Mouse (Mus musculus): ENCODE measurements at regions not wholly inside any gene's neighbourhood (a gene's known extent, or its start where the extent isn't known, plus 50 kb on each side); places are given as distances from the start of the nearest gene placed in this dataset.
"Not testable (repeated sequence)": the region's sequence is repeated elsewhere in the genome, so short reads cannot be mapped to it uniquely, and the experiment has no call there.

DNA sequence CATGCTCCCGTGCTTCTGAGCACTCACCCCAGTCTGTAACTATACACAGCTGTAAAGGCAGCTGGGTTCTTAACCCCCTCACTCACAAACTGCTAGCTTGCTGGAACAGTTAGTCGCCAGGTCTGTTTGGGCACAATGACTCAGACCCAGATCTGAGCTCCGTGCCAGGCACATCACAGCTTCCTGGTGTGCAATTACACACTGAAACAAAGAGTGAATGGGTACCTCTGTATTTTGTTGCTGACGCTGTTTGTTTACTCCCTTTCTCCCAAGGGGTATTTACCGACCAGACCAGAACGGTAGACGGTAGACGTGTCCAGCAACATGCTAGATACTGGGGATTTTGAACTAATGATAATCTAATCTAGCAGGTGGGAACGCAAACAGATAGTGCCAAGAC lies 99.3 kb downstream of the Sox4 start:
- no peak overlapping the region for H3K9ac ChIP-seq (ENCODE audit: low read length)
- no peak overlapping the region for H3K27ac ChIP-seq (ENCODE audit: low read depth, low read length)
- no peak overlapping the region for H3K4me2 ChIP-seq
- H3K36me3 ChIP-seq (ENCODE audit: control insufficient read depth, insufficient read depth, low read length): peaks cover 4% of the 10 kb centered on the region; the same call in 1 of the 2 replicates
- 90% methylated on average over 9 of the region's 9 CpGs for WGBS
- no peak overlapping the region for H3K4me3 ChIP-seq (ENCODE audit: low read depth, low read length)
- no peaks in the 10 kb centered on the region for H3K27me3 ChIP-seq (ENCODE audit: control insufficient read depth, insufficient read depth, low read length)
- no peak for DNase-seq (ENCODE audit: low spot score, missing footprints)
- no peaks in the 10 kb centered on the region for H3K4me1 ChIP-seq (ENCODE audit: control insufficient read depth, insufficient read depth, low read length)
- H3K9me3 ChIP-seq (ENCODE audit: control insufficient read depth, low read length): no peaks in the 10 kb centered on the region; the same call in 1 of the 2 replicates
- ATAC-seq (ENCODE audit: low FRiP score): no peak

- H3K4me1 ChIP-seq (ENCODE audit: control insufficient read depth, insufficient read depth, low read length): peaks cover 19% of the 10 kb centered on the region
- no peak overlapping the region for H3K4me3 ChIP-seq (ENCODE audit: low read depth, low read length)
- no peak overlapping the region for H3K27ac ChIP-seq (ENCODE audit: low read depth, low read length)
- H3K9me3 ChIP-seq (ENCODE audit: control insufficient read depth, low read length): no peaks in the 10 kb centered on the region; the same call in 1 of the 2 replicates
- H3K4me2 ChIP-seq: no peak overlapping the region
- ATAC-seq (ENCODE audit: low FRiP score) (no peak), DNase-seq (ENCODE audit: low spot score, missing footprints) (no peak)
- no peak overlapping the region for H3K9ac ChIP-seq (ENCODE audit: low read length)
- WGBS: 94% methylated on average over 5 of the region's 5 CpGs
- H3K27me3 ChIP-seq (ENCODE audit: control insufficient read depth, insufficient read depth, low read length): no peaks in the 10 kb centered on the region
- 0 out of 2 replicates have a peak, but pooled peaks cover 4% of the 10 kb centered on the region for H3K36me3 ChIP-seq (ENCODE audit: control insufficient read depth, insufficient read depth, low read length)
These were observed 105.2 kb downstream of the Sox4 start for GRCm38 (mm10) chr13:28848305-28848704.

GRCm38 (mm10) chr13:28847478-28847877 lies 106.0 kb downstream of the Sox4 start:
- no peak overlapping the region for H3K4me2 ChIP-seq
- no peak for DNase-seq (ENCODE audit: low spot score, missing footprints)
- peaks cover 19% of the 10 kb centered on the region for H3K4me1 ChIP-seq (ENCODE audit: control insufficient read depth, insufficient read depth, low read length)
- H3K9me3 ChIP-seq (ENCODE audit: control insufficient read depth, low read length): no peaks in the 10 kb centered on the region; the same call in 1 of the 2 replicates
- no peak overlapping the region for H3K9ac ChIP-seq (ENCODE audit: low read length)
- H3K27me3 ChIP-seq (ENCODE audit: control insufficient read depth, insufficient read depth, low read length): no peaks in the 10 kb centered on the region
- no peak overlapping the region for H3K27ac ChIP-seq (ENCODE audit: low read depth, low read length)
- no peak for ATAC-seq (ENCODE audit: low FRiP score)
- 0 out of 2 replicates have a peak, but pooled peaks cover 2% of the 10 kb centered on the region for H3K36me3 ChIP-seq (ENCODE audit: control insufficient read depth, insufficient read depth, low read length)
- 73% methylated on average over 3 of the region's 3 CpGs for WGBS
- H3K4me3 ChIP-seq (ENCODE audit: low read depth, low read length): no peak overlapping the region

GRCm38 (mm10) chr13:28844495-28844894 lies 109.0 kb downstream of the Sox4 start:
- Histone ChIP-seq H3K36me3 (ENCODE audit: control insufficient read depth, insufficient read depth, low read length) (no peaks in the 10 kb centered on the region), H3K9ac (ENCODE audit: low read length) (no peak overlapping the region), H3K4me3 (ENCODE audit: low read depth, low read length) (no peak overlapping the region), H3K4me1 (ENCODE audit: control insufficient read depth, insufficient read depth, low read length) (peaks cover 19% of the 10 kb centered on the region), H3K9me3 (ENCODE audit: control insufficient read depth, low read length) (no peaks in the 10 kb centered on the region), H3K27me3 (ENCODE audit: control insufficient read depth, insufficient read depth, low read length) (no peaks in the 10 kb centered on the region), H3K27ac (ENCODE audit: low read depth, low read length) (no peak overlapping the region), H3K4me2 (no peak overlapping the region)
- no peak for DNase-seq (ENCODE audit: low spot score, missing footprints)
- ATAC-seq (ENCODE audit: low FRiP score): peak; percentile 58; the same call in 1 of the 2 replicates
- WGBS: 41% methylated on average over 3 of the region's 3 CpGs

DNA sequence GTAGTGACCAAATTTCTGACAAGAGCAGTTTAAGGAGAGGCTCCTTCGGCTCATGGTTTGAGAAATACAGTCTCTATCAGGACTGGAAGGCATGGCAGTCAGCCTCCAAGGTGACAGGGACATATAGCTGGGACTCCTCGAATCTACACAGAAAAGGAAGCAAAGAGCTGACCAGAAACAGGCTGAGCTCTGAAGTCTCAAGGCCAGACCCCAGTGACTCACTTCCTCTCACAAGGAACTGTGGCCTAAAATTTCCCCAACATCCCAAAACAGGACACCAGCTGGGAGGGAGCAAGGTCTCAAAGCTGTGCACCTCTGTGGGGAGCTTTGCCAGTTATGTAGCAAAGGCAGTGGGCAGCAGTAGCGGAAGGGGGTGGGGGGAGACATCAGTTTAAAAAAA lies 110.7 kb downstream of the Sox4 start:
- Histone ChIP-seq H3K4me1 (ENCODE audit: control insufficient read depth, insufficient read depth, low read length) (peaks cover 18% of the 10 kb centered on the region), H3K4me2 (no peak overlapping the region), H3K27me3 (ENCODE audit: control insufficient read depth, insufficient read depth, low read length) (no peaks in the 10 kb centered on the region), H3K27ac (ENCODE audit: low read depth, low read length) (no peak overlapping the region), H3K9me3 (ENCODE audit: control insufficient read depth, low read length) (no peaks in the 10 kb centered on the region), H3K36me3 (ENCODE audit: control insufficient read depth, insufficient read depth, low read length) (no peaks in the 10 kb centered on the region), H3K4me3 (ENCODE audit: low read depth, low read length) (no peak overlapping the region), H3K9ac (ENCODE audit: low read length) (no peak overlapping the region)
- DNase-seq (ENCODE audit: low spot score, missing footprints) (no peak), ATAC-seq (ENCODE audit: low FRiP score) (no peak)
- 83% methylated on average over 3 of the region's 3 CpGs for WGBS

- H3K27ac ChIP-seq (ENCODE audit: low read depth, low read length): no peak overlapping the region
- H3K9me3 ChIP-seq (ENCODE audit: control insufficient read depth, low read length): no peaks in the 10 kb centered on the region
- H3K4me3 ChIP-seq (ENCODE audit: low read depth, low read length): no peak overlapping the region
- DNase-seq (ENCODE audit: low spot score, missing footprints): no peak
- H3K9ac ChIP-seq (ENCODE audit: low read length): no peak overlapping the region
- H3K27me3 ChIP-seq (ENCODE audit: control insufficient read depth, insufficient read depth, low read length): no peaks in the 10 kb centered on the region
- no peaks in the 10 kb centered on the region for H3K36me3 ChIP-seq (ENCODE audit: control insufficient read depth, insufficient read depth, low read length)
- peaks cover 6% of the 10 kb centered on the region; the same call in 1 of the 2 replicates for H3K4me1 ChIP-seq (ENCODE audit: control insufficient read depth, insufficient read depth, low read length)
- no peak overlapping the region for H3K4me2 ChIP-seq
- WGBS: 87% methylated on average over 5 of the region's 5 CpGs
- ATAC-seq (ENCODE audit: low FRiP score): no peak
These were observed 113.4 kb downstream of the Sox4 start for GRCm38 (mm10) chr13:28840142-28840541.

DNA sequence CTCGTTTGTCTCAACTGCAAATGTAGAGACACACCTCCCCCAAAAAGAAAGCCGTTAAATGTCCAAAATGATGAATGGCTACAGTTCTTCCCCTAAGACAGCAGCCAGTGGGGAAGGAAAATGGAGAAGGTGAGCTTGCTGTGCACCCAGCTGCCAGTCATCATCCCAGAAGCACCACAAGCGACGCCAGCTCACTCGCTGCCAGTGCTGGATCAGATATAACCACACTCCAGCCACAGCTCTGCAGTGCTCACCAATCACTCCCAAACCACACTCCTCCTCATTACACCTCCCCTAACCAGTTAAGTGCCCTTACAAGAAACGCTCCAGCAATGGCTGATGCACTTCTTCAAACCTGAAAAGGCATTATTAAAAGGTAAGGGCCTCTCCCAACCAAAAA lies 114.4 kb downstream of the Sox4 start:
- Histone ChIP-seq H3K9me3 (ENCODE audit: control insufficient read depth, low read length) (no peaks in the 10 kb centered on the region), H3K27ac (ENCODE audit: low read depth, low read length) (no peak overlapping the region), H3K36me3 (ENCODE audit: control insufficient read depth, insufficient read depth, low read length) (no peaks in the 10 kb centered on the region), H3K4me3 (ENCODE audit: low read depth, low read length) (no peak overlapping the region), H3K9ac (ENCODE audit: low read length) (no peak overlapping the region), H3K4me1 (ENCODE audit: control insufficient read depth, insufficient read depth, low read length) (no peaks in the 10 kb centered on the region), H3K27me3 (ENCODE audit: control insufficient read depth, insufficient read depth, low read length) (no peaks in the 10 kb centered on the region), H3K4me2 (no peak overlapping the region)
- WGBS: 78% methylated on average over 6 of the region's 6 CpGs
- DNase-seq (ENCODE audit: low spot score, missing footprints) (no peak), ATAC-seq (ENCODE audit: low FRiP score) (no peak)

DNA sequence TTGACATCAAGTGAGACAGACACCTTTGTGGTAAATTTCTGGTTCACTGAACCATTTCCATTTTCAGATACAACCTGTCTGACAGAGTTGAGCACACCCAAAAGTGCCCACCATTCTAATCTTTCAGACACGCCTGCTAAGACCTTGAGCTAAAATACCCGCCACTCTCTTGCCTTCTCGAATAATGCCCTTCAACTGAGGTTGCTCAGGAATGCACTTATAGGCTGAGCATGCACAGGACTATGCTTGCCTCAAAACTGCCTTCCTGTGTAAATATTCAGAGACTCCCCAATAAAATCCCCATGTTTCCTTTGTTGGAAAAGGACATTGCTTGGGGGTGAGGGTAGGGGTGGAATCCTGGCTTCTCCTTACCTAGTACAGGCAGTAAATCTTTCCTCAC lies 115.3 kb downstream of the Sox4 start:
- no peaks in the 10 kb centered on the region for H3K36me3 ChIP-seq (ENCODE audit: control insufficient read depth, insufficient read depth, low read length)
- H3K27me3 ChIP-seq (ENCODE audit: control insufficient read depth, insufficient read depth, low read length): no peaks in the 10 kb centered on the region
- no peaks in the 10 kb centered on the region for H3K9me3 ChIP-seq (ENCODE audit: control insufficient read depth, low read length)
- H3K4me3 ChIP-seq (ENCODE audit: low read depth, low read length): no peak overlapping the region
- H3K4me1 ChIP-seq (ENCODE audit: control insufficient read depth, insufficient read depth, low read length): peaks cover 3% of the 10 kb centered on the region; the same call in 1 of the 2 replicates
- no peak overlapping the region for H3K4me2 ChIP-seq
- ATAC-seq (ENCODE audit: low FRiP score): no peak
- no peak overlapping the region for H3K27ac ChIP-seq (ENCODE audit: low read depth, low read length)
- DNase-seq (ENCODE audit: low spot score, missing footprints): no peak
- H3K9ac ChIP-seq (ENCODE audit: low read length): no peak overlapping the region
- 84% methylated on average over 3 of the region's 3 CpGs for WGBS

DNA sequence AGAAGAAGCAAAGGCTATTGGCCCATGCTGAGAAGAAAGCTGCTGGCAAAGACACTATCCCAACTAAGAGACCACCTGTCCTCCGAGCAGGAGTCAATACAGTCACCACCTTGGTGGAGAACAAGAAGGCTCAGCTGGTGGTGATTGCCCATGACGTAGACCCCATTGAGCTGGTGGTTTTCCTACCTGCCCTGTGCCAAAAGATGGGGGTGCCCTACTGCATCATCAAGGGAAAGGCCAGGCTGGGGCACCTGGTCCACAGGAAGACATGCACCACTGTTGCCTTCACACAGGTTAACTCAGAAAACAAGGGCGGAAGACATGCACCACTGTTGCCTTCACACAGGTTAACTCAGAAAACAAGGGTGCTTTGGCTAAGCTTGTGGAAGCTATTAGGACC lies 116.3 kb downstream of the Sox4 start:
- H3K27ac ChIP-seq (ENCODE audit: low read depth, low read length); H3K4me1 ChIP-seq (ENCODE audit: control insufficient read depth, insufficient read depth, low read length); H3K4me3 ChIP-seq (ENCODE audit: low read depth, low read length); H3K27me3 ChIP-seq (ENCODE audit: control insufficient read depth, insufficient read depth, low read length); H3K36me3 ChIP-seq (ENCODE audit: control insufficient read depth, insufficient read depth, low read length); ATAC-seq (ENCODE audit: low FRiP score); H3K9ac ChIP-seq (ENCODE audit: low read length); DNase-seq (ENCODE audit: low spot score, missing footprints); H3K9me3 ChIP-seq (ENCODE audit: control insufficient read depth, low read length); H3K4me2 ChIP-seq: not testable (repeated sequence)
- 100% methylated on average over 3 of the region's 3 CpGs for WGBS

DNA sequence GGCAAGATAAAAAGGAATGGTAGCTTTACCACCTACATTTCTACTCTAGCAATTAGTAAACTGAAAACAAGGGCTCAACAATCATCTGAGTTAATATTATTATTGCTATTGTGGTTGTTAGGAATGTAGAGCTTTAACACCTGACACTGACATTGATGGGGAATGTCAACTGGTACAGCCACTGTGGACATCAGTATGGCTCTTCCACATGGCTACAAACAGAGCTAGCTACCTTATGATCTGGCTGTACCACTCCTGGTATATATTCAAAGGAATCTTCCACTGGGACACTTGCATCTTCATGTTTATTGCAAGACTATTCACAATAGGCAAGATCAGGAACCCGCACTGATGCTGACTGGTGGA lies 119.8 kb downstream of the Sox4 start:
- H3K27ac ChIP-seq (ENCODE audit: low read depth, low read length): no peak overlapping the region
- no peaks in the 10 kb centered on the region for H3K36me3 ChIP-seq (ENCODE audit: control insufficient read depth, insufficient read depth, low read length)
- WGBS: 92% methylated on average over 1 of the region's 1 CpGs
- H3K4me2 ChIP-seq: no peak overlapping the region
- H3K4me1 ChIP-seq (ENCODE audit: control insufficient read depth, insufficient read depth, low read length): peaks cover 9% of the 10 kb centered on the region
- DNase-seq (ENCODE audit: low spot score, missing footprints) (no peak), ATAC-seq (ENCODE audit: low FRiP score) (no peak)
- H3K27me3 ChIP-seq (ENCODE audit: control insufficient read depth, insufficient read depth, low read length): no peaks in the 10 kb centered on the region
- no peak overlapping the region for H3K4me3 ChIP-seq (ENCODE audit: low read depth, low read length)
- no peak overlapping the region for H3K9ac ChIP-seq (ENCODE audit: low read length)
- H3K9me3 ChIP-seq (ENCODE audit: control insufficient read depth, low read length): no peaks in the 10 kb centered on the region

All from midbrain, embryonic 11.5 days (tissue).